Mouse (Mus musculus): ENCODE results near the gene Cabp4.

DNA sequence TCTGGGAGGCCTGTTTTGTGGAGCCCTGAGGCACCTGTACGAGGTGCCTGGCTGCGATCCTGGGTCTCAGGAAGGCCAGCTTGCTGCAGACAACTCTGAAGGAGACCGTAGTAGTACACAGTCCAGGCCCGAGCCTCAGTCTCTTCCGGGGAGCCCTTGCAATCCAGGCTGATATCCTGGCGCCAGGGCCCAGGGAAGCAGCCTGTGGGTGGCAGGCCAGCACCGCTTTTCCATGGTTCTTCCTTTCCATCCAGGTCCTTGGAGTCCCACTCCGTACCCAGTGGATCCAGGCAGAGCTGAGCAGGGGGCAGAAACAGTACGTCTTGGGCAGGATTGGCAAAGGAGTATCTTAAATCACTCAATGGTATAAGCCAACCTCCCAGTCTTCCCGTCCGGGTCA, 29.1 kb upstream of the Cabp4 start:
- TF ChIP-seq POLR2A (IDR thresholded peaks at IDR 0.05; ENCODE audit: control insufficient read depth, extremely low read depth, insufficient read depth, low read length, poor library complexity) (no peak), CTCF (IDR thresholded peaks at IDR 0.05; ENCODE audit: borderline replicate concordance, control insufficient read depth, extremely low read depth, insufficient read depth, low read length, poor library complexity) (no peak)
